Mouse (Mus musculus): ENCODE data around the gene Ppp4r3a. TPM values are rescaled to one million over a fixed set of nuclear protein-coding genes. Genes with fewer than 3 reads are reported as not detected.
"Not testable (repeated sequence)": the region's sequence is repeated elsewhere in the genome, so short reads cannot be mapped to it uniquely, and the experiment has no call there.

The Ppp4r3a gene
- total RNA-seq (2021): 60.1 and 72.7 TPM in 2 replicates
- long read RNA-seq, full-length matches to known transcripts: 14 of 34 reads
- long read RNA-seq, partial matches to known transcripts: 7 of 34 reads
- long read RNA-seq, other reads (novel, unspliced or antisense): 13 of 34 reads

DNA sequence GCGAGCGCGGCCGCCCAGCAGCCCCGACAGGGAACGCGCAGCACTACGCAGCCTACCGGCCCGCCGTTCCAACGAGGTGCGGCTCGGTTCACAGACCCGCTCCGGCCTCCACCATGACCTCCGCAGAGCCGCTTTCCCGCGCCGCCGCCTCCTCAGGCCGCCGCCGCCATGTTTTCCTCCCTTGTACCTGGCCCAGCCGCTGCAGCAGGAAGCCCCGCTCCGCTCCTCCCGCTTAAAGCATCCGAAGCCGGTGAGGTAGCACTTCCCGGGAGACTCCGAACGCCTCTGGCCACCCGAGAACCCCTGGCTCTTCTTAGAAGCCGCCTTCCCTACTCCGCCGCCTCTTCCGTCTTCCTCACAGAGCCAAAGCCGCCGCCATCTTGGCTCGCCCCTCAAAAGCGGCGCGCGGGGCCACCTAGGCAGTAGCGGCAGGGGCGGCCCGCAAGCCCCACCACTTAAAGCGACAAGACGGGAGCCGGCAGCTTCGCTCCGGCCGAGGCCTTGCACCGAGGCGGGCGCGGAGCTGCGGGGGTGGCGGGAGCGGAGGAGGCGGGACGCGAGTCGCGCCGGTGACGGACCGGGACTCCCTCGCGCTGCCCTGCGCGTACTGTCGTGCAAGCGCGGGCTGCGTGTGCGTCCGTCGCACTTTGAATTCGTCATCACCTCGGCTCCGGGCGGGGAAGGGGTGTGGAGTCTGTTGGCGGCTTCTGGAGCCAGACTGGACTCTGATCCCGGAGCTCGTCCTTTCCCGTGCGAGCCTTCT lies at the start of gene Ppp4r3a:
Ppp4r3a (minus strand) TSS at position 627 of the 763 bp plus-strand sequence.
- DNase-seq: peak; percentile 96

DNA sequence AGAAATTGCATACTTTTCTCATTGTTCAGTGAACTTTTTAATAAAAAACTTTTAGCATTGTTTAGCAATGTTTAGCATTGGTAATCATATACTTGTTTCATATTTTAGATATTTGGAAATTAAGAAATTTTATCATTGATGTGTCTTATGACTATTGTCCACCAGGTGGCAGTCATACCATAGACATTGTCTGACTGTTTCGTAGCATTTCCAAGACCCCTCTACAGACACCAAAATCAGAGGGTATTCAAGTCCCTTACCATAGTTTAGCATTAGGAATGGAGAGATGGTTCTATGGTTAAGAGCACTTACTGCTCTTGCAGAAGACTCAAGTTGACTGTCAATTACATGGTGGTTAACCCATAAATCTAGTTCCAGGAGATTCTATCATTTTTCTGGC lies 39.5 kb upstream of the Ppp4r3a start:
- no peak for DNase-seq

DNA sequence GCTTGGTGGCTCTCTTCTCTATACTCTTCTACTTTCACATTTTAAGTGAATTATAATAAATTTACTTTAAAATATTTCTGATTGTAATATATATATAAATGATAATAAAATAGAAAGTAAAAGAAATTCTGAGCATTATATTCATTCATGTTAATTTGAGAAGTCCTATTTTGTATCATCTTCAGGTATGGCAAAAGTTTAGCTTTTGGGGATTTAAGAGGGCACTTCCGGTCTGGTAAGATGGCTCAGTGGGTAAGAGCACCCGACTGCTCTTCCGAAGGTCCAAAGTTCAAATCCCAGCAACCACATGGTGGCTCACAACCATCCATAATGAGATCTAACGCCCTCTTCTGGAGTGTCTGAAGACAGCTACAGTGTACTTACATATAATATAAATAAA lies 38.6 kb upstream of the Ppp4r3a start:
- not testable (repeated sequence) for DNase-seq

DNA sequence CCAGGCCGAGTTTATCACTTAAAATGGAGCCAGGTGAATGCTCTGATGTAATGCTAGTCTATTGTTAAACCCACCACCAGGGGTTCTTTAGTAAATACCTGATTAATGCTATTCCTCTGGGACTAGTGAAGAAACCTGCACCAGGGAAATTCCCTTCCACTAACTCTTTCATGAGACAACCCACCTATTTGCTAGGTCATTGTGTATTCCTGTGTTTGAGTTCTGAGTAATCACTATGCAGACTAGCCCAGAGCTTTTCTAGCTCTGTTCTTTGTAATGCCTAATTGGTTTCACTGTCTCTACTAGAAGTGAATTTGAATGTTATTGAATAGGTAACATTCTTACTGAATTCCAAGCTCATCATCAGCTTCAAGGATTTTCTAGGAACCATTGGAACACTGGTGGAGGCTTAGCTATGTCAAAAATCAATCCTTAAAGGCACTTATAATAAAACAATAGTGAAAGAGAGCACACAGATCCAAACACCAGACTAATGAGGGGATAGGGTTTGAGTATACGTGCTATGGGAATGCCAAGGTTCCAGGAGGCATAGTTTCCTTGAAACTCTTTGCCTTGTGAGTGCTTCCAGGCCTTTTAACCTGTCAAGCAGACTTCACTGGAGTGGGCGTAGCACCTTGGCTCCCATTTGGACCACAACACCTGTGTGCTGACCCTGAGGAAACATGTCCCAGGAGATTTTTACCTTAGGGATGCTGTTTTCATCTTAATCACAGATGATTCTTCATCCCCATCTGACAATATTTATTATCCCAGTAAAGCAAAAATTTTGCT lies 26.5 kb upstream of the Ppp4r3a start:
- DNase-seq: not testable (repeated sequence)

DNA sequence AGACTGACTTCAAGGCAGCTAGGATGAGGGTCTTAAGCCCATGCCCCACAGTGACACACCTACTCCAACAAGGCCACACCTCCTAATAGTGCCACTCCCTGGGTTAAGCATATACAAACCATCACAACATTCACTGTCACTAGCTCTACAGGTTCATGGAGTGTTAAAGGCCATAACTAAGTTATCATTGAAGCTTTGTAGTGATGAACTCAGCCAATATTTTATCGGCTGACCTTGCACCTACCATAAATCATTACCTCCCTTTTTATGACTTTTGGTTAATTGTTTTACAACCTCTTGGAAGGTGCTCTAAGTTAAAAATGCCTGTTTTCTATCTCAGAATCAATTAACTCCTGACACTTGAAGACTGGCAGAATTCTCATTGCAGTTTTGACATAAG lies 24.2 kb upstream of the Ppp4r3a start:
- no peak for DNase-seq

DNA sequence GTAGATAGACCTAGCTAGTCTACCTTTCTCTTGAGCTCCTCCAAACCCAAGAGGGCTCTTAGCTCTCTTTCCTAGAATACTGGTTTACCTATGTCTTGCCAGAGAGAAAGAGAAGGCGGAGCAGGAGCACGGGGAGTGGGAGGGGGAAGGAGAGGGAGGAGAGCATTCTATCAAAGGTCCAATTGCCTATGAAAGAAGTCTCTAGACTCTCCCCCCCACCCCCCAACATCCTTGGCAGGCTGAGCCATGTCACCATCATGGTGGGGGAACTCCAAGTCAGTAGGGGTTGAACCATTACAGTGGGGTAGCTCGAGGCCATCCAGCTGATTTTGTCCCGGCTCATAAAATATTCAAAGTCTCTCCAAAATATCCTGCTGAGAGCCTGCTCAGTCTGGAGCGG lies 22.1 kb upstream of the Ppp4r3a start:
- no peak for DNase-seq

DNA sequence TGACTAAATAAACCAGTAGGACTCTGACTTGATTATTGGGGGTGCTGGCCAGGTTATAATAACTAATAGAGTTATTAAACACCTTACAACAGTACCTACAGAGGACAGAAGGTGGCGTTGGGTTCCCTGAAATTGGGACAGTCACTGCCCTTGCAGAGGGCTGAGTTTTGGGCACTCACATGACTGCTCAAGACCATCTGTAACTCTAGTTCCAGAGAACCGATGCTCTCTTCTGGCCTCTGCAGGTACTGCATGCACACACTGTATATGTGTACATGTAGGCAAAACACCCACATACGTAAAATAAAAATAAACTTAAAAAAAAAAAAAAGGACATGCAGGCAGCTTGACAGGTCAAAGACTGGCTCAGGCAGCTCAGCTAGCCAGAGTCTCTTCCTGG lies 19.1 kb upstream of the Ppp4r3a start:
- DNase-seq: peak; percentile 13

DNA sequence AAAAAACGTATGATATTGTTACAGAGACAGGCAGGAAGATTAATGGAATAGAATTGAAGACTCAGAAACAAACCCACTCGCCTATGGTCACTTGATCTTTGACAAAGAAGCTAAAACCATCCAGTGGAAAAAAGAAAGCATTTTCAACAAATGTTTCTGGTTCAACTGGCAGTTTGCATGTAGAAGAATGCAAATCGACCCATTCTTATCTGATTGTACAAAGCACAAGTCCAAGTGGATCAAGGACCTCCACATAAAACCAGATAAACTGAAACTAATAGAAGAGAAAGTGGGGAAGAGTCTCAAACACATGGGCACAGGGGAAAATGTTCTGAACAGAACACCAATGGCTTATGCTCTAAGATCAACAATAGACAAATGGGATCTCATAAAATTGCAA lies 10.2 kb upstream of the Ppp4r3a start:
- DNase-seq: not testable (repeated sequence)

DNA sequence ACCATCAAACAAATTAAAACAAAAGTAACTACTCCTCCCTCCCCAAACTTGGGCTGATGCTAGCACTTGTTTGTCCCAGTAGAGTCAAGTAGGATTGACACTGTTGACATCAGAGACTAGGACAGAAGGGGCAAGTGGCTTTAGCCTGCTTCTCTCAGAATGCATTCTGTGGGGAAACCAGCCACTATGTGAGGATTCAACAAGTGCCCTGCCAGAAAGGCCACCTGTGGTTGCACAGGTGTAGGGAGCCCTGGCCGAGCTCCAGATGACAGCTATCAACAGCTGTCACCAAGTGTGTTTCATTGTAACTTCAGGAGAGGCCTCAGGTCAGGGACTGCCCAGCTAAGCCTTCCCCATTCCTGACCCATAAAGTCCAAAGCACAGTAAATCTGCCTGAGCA lies 6.5 kb upstream of the Ppp4r3a start:
- peak; percentile 6 for DNase-seq

DNA sequence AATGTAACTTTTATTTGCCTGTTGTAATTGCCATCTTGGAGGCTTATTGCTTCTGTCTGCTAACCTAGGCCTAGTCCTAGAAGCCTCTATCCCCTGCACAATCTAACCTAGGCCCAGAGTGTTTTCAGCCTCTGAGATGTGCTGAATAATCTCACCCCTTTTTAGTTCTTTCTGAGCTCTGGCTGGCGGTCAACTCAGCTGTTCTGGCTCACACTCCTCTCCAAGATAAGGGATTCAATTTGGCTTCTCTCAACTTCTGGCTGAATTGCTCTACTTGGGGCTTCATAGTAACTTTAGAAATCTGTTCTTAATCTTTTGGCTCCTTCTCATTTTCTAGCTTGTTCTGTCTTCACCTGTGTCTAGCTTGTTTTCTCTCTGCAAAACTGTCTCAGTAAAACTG lies 3.9 kb upstream of the Ppp4r3a start:
- no peak for DNase-seq

DNA sequence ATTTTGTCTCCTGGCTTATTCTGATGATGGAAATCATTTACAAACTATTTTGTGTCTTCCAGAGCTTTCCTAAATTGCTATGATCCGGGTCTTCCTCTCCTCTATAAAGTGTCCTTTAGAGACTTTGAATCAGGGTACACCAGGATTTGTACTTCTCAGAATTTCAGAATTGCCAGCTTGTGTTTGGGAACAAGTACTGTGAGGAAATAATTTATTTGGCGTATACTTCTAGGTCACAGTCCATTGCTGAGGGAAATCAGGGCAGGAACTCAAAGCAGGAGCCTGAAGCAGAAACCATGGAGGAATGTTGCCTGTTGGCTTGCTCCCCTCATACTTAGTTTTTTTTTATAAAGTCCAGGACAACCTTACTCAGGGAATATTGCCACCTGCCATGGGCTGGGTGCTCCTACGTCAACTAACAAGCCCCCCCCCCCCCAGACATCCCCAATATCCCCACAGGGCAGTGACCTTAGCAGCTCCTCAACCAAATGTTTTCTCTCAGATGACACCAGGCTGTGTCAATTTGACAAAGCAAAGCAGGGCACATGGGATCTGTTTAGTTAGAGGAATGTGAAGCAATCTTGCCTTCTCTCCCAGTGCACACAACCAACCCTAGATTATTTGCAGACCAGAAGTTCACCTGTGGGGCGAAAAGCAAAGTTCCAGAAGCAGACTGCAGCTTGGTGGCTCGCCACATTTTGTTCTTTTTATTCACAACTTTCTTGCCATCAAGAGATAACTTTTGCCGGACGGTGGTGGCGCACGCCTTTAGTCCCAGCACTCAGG lies 1.6 kb upstream of the Ppp4r3a start:
- no peak for DNase-seq

DNA sequence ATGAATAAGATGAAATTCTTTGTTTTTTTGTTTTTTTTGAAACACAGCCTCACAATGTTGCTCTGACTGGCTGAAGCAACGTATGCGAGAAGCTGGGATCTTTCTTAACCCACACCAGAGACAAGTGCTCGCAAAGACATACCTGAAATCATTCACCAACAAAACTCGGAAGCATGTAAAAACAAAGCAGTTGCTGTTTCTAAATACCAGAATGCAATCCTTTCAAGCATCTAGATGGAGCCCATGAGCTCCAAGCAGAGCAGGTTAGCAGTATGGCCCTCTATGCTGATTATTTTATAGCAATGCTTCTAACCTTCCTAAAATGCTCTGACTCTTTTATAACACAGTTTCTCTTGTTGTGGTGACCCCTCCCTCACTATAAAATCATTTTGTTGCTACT lies 735 bp upstream of the Ppp4r3a start:
- DNase-seq: no peak

DNA sequence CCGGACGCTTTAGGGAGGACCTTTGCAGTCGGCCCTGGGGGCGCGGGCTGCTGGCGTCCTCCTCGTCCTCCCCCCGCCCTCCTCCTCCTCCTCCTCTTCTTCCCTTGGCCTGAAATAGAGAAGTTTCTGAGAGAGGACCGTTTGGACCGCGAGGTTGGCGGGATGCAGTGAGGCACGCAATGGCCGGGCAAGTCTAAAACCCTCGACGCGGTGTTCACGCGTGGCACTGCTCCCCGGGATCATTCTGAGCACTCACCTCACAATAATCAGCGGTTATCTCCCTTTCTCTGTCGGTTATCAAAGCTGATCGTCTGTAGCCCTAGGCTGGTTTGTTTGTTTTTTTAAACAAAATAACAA lies 315 bp upstream of the Ppp4r3a start:
- no peak for DNase-seq

DNA sequence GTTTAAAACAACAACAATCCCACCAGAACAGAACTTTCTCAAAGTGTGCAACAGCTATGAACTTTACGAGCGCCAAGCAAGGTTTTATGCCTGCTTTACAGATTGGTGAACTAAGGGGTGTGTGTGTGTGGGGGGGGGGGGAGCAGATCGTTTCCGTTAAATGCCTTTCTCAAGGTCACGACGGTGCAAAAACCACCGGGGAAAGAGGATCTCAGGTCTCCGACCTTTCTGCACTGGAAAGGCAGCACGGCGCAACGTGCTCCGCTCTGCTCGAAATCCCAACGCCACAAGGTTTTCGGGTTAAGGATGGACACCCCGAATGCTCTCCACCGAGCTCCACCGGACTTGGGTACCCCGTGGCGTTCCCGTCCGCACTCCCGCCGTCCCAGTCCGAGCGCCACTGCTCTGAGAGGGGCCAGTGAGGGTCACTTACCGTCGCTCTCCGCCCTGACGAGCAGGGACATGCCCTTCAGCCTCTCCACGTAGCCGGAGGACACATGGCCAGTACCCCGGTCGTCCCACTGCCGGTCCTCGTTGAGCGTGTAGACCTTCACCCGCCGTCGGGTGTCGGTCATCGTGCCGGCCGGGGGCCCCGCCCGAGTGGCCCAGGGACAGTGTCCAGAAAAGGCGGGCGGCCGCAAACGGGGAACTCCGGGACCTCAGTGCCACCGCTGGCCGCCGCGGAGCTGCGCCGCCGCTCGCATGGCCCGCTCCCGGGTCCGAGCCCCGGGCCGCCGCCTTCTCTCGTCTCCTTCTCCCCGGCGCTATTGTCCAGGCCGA lies 1.0 kb downstream of the Ppp4r3a start:
- DNase-seq: peak; percentile 43

DNA sequence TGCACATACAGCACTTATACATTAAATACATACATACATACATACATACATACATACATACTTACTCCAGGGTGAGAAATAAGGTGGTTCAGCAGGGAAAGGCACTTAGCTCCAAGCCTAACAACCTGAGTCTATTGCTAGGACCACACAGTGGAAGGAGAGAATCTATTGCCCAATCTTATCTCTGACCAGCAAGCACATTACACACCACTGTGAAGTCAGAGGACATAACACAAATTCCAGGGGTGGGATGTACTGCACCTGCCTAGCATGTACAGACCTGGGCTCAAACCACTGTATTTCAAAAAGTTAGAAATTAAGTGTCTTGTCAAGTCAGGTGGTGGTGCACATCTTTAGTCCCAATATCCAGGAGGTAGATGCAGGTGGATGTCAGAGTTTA lies 5.5 kb downstream of the Ppp4r3a start:
- DNase-seq: no peak

DNA sequence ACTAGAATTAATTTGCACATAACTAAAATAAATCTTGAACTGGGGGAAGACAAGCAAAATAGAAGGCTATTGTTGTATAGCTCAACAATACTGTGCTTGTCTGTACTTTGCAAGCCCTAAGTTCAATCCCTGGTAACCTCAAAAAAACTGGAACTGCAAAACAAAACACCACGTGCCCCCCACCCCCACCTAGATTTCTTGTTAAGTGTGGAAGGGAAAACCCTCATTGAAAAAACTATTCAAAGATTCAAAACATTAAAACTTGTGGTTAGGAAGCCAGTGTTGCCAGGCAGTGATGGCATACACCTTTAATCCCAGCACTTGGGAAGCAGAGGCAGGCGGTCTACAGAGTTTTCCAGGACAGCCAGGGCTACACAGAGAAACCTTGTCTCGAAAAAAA lies 8.1 kb downstream of the Ppp4r3a start:
- no peak for DNase-seq

DNA sequence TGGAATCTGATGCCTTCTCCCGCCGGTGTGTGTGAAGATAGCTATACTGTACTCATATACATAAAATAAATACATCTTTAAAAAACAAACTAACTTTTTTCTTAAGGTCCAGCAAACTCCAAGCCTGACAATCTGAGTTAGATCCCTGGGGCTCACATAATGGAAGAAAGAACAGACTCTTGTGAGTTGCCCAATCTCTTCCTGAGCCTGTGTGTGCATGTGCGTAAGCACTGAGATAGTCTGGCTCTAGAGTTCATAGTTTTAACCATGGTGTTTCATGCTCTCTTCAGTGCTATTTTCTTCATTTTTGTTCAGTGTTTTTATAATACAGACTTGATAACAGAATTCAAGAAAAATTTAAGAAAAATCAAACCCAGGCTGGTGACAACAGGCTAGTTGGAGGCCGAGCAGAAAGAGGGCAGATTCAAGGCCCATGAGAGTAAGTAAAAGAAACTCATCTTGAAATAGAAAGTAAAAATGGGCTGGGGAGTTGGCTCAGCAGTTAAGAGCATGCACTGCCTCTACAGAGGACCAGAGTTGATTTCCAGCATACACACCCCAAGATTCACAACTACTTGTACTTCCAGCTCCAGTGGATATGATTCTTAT lies 8.6 kb downstream of the Ppp4r3a start:
- no peak for DNase-seq

DNA sequence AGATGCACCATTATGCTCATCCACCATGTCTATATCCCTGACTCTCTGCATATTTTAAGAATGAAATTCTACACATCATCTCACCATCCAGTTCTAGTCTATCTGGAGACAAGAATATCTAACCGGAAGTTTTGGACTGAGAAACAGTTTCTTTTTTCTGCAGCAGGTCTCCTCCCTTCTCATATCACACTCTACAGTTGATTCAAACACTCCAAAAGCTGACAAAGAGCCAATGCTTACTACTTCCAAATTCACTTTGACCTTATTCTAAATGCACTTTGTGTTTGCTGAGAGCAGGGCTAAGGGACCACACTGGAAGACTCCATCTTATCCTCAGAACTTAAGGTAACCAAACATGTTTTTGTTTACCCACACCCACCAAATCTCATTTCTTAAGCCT lies 13.7 kb downstream of the Ppp4r3a start:
- DNase-seq: no peak

DNA sequence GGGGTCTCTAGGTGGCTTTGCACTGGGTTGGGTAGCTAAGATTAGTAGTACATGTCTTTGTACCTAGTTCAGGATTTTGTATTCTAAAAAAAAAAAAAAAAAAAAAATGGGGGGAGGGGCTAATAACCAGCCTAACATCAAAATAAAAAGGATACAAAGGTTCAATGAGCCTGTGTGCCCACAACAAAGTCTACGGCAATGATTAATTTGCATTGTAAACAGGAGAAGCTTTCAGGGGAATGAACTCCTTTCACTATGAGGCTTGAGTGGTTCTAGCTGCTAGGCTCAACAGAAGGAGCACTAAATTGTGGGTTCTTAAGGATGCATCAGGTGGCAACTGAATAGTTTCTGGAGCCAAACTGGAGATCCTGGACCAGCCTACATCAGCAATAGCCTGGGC lies 17.2 kb downstream of the Ppp4r3a start:
- DNase-seq: no peak

DNA sequence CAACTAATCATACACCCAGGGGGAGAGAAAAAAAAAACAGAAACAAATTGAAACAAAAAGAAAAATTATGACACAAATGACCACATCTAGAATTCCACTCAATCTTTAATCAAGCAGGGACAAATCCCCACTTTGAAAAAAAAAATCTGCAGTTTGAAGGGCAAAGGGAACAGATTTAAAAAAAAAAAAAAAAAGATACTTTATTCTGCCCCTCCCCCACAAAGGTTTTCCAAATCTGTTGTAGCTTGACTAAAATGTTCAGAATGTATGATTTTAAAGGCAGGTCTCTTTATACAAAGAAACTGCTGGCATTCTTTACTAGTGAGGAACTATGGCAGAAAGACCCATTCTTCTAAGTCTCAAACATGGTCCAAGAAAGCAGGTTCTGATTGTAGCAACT lies 43.5 kb downstream of the Ppp4r3a start:
- DNase-seq: no peak

DNA sequence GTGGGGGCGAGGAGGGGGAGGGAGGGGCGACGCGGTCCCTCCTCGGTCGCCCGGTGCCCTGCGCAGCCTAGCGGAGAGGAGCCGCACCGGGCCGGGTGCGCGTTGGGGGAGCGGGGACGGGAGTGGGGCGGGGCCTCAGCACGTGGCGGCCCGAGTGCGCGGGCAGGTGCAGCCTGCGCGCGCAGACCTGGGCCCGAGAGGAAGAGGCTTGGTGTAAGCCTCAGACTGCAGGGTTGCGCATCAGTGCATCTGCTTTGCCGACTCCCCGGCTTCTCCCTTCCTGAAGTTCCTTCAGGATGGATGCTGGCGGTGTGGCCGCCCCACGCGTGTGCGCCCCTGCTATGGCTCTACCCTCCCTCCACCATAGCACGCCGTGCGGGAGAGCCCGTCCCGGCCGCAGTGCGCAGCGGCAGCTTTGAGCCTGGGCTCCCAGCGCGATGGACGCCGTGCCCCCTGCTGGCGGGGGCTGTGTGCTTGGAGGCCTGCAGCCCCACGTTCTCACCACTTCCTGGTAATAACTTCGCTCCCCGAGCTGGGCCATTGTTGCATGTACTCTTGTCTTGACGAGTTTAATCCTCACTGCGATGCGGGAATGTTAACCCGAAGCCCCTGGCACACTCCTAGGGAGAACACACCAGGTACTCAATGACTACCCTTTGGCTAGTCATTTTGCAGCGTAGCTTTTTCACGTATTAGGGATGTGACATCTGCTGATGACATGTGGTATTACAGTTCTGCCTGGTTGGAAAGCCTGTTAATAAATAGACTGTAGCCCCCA lies 54.4 kb downstream of the Ppp4r3a start, which contains the start of gene Ccdc88c:
Ccdc88c (minus strand) TSS at position 103 of the 778 bp plus-strand sequence.
- peak; percentile 78 for DNase-seq
